Mouse (Mus musculus): ENCODE measurements around the gene B3galnt2. TPM values are rescaled to one million over a fixed set of nuclear protein-coding genes. Genes with fewer than 3 reads are reported as not detected.
"Not testable (repeated sequence)": the region's sequence is repeated elsewhere in the genome, so short reads cannot be mapped to it uniquely, and the experiment has no call there.

The B3galnt2 gene
- 10 to 100 TPM; 12.3 to 15.1 TPM for total RNA-seq (2021)

DNA sequence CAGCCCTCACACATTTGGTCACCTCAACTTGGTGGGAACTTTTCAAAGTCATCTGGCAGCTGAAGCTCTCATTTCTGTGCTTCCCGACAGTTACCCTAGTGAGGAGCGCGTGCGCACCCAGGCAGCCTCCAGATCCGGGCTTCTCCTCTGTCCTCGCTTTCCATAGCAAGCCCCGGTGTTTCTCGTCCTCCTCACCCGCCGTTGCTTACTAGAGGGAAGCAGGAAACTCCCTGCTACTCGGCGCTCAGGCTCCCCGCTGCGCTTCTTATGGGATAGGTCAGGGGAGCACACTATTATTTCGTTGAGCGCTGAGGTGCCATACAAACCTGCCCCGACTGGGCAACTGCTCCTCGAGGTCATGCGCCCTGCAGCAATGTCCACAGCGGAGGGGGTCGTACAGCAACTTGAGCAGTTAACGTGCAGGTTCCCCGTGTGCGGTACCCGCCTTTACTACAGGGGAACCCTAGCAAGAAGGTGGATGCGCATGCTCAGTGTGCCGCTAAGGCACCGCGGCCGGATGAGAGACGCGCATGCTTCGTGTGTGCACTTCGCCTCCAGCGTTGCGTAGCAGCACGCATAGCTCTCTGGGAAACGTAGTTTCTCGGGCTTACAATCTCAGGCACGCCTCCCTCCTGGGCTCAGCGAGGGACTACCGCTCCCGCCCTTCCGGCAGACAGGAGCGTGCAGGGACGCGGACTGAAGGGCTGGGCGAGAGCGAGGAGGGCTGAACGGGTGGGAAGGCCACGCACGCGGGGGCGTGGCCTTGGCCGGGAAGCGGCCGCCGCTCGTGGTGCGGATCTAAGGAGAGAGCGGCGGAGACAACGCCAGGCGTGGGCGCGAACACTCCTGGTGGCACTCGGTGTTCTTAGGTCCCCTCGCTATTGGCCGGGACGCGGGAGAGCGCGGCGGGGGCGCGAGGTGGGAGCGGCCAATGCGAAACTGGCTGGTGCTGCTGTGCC is at the start of gene B3galnt2:
B3galnt2 (plus strand) TSS at position 596 of the 959 bp plus-strand sequence.
- intact Hi-C loops (cut with DNase I) = loop anchor here (2.0 to 5.0 kb wide), 2 partner anchors 85 to 108 kb away; partner anchors contain the start of genes Arid4b, Ggps1 and Tbce
- DNase-seq (ENCODE audit: low spot score in 2 of 2) = peak; percentile 95 to 97

DNA sequence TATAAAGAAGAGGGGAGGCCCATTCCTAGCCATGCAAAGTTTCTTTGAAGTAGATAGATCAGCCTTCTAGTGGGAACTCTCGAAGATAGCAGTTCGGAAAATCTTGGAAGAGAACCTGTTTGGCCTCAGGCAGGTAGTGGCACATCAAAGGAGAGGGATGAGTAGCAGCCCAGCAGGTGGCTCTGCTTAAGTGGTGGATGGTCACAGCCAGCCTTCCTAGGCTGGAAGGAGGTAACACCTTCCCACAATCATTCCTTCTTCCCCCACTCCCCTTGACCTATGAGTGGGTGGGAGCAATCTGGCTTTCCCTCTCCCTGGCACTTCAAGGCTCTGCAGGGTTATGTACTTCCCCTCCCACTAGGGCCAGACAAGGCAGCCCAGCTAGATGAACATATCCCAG is 42.9 kb upstream of the B3galnt2 start:
- intact Hi-C loops (cut with DNase I) = no loop called here
- no peak for DNase-seq (ENCODE audit: low spot score in 2 of 2)

DNA sequence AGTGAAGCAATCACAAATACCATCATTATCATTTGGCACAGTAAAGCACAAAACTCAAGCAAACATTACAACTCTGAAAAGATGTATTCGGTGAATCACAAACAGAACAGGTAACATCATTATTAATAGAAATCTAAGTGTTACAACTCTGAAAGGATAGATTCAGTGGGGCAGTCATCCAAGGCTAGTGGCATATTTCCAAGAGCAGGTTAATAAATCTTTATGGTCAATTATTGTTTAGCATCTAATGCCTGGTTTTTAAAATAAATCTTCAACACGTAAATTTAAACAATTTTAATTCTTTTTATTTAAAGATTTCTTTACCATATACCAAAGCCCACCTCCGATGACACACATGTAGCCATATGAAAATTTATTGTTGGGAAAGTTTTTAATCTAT is 34.9 kb upstream of the B3galnt2 start:
- intact Hi-C loops (cut with DNase I) = no loop called here
- DNase-seq (ENCODE audit: low spot score in 2 of 2) = no peak

DNA sequence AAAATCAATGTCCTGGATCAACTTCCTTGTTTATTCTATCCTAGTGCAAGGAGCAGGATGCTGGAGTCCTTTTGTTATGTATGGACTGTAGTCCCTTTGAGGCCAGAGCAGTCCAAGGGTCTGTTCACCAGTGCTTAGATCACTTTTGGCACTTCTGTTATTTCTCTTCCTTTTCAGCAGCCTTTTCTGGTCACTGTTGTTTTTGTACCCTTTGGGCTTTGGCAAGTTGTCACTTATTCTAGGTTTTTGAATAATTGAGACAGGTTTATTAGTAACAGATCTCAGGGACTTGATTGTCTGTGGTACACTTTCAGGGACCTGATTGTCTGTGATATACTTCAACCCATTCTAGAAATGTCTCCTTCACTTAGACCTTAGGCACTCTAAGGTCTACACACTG is 31.7 kb upstream of the B3galnt2 start:
- intact Hi-C loops (cut with DNase I) = no loop called here
- DNase-seq (ENCODE audit: low spot score in 2 of 2) = no peak

DNA sequence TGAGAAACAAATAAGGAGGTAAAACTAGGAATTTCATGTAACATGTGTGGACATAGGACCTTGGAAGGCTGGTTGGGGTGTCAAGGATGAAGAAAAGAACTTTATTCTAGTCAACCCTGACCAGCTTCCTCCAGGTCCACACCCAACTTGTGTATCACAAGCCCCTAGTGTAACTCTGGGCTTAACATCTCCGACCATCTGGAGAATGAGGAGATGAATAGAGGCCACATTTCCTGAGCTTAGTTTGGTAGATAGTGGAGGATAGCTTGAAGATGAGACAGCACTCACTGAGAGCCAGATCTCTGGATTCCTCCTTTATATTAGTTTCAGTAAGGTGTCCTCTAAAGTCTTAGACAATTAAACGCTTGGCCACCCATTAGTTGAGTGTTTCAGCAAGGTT is 24.3 kb upstream of the B3galnt2 start:
- intact Hi-C loops (cut with DNase I) = no loop called here
- no peak for DNase-seq (ENCODE audit: low spot score in 2 of 2)

DNA sequence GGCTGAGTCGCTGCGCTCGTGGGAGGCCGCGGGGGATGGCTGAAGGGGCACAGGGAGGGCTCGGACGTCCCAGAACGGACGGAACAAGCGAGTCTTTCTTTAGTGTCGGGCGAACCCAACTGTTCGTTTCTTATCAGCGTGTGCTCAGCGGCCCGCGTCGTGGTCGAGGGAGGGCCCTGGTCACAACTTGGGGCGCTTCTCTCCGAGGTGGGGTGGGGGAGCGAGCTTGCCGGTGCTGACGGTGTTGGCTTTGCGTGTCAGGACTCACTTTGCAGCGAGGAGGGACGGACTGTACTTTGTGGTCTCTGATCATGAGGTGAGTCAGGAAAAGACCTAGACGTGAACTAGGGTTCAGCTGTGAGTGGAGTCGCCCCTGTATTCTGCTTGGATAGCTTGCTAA is 662 bp downstream of the B3galnt2 start:
- intact Hi-C loops (cut with DNase I) = loop anchor here (2.0 to 5.0 kb wide), 2 partner anchors 84 to 107 kb away; partner anchors contain the start of genes Arid4b, Ggps1 and Tbce
- DNase-seq (ENCODE audit: low spot score in 2 of 2) = no peak

DNA sequence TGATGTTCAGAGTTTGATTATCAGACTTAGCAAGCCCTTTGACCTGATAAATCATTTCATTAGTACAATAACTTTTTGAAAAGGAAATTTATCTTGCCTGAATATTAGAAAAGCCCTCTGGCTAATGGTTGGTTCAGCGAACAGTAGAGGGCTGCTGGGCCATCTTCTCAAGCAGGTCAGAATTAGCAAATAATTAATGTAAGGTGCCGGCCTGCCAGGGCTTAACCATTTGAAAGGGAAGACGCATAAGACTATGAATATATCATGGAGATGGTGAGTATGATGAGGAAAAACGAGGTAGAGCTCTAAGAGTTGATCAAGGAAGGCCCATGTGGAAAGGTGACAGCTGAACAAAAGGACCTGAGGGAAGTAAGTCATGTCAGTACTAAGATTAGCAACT is 2.4 kb downstream of the B3galnt2 start:
- DNase-seq (ENCODE audit: low spot score in 2 of 2) = no peak
- intact Hi-C loops (cut with DNase I) = no loop called here

DNA sequence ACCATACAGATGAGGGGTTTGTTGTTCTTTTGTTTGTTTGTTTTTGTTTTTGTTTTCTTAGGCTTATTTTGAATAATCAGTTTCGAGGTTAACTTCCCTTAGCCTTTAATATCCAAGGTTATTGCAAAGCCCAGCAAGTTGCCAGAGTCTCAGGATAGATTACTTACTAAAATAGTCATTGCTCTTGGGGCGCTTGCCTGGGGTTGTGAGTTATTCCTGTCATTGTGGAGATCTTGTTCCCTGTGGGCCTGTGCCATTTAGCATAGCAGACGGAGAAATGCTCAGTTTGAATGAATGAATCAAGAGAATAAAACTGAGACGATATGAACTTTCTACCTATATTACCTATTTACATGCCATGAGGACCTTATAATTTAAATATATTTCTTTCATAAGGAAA is 5.9 kb downstream of the B3galnt2 start:
- intact Hi-C loops (cut with DNase I) = no loop called here
- no peak for DNase-seq (ENCODE audit: low spot score in 2 of 2)

DNA sequence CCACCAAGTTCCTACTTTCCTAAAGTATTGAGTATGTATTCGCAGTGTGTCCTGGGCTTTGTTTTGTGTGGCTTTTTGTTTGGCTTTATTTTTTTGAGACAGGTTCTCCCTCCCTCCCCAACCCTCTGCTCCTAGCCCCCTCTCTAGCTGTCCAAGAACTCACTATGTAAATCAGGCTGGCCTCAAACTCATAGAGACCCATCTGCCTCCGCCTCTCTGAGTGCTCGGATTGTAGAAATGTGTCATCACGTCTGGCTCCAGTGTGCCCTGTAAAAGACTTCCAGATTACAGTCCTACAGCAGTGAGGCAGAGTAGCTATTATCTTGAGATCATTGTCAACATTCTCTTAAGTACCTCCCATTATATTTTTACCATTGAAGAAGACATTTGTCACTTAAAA is 6.8 kb downstream of the B3galnt2 start:
- no peak for DNase-seq (ENCODE audit: low spot score in 2 of 2)
- intact Hi-C loops (cut with DNase I) = no loop called here

DNA sequence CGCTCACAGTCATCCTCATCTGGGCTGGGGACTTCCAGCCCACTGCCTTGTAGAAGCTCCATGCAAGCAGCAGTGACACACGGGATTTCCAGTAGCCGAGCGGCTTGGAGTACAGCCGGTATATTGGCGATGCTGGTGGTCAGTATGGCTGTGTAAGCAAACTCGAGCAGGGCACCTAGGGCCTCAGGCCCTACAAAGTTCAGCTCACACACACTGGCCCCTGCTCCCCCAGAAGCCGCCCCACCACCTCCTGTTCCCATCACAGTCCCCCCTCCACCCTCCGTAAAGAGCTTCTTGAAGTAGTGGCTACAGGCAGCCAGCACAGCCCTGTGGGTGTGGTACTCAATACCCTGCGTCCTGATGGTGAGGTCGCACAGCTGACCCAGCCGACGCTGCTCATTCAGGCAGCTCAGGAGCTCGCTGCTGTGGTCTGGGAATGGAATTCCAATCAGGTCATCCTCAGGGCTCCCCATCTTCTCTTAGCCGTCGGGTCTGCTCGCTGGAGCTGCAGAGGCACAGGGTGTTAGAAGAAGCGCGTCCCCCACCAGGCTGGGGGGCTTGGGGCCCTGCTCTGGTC is 11.2 kb downstream of the B3galnt2 start:
- intact Hi-C loops (cut with DNase I) = no loop called here
- DNase-seq (ENCODE audit: low spot score in 2 of 2) = no peak

DNA sequence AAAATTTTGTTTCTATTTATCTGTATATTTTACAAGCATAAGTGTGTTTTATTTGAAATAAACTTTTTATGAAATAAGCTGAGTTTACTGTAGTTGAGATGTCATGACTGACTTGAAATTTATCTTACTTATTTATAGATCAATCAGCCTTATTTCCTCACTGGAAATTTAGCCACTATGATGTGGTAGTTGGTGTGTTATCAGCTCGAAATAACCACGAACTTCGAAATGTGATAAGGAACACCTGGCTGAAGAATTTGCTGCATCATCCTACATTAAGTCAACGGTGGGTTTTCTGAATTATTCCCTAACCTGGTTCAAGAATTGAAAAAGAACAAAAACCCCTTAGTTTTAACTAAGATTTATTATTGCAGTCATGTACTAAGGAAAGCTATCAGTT is 11.9 kb downstream of the B3galnt2 start:
- intact Hi-C loops (cut with DNase I) = no loop called here

DNA sequence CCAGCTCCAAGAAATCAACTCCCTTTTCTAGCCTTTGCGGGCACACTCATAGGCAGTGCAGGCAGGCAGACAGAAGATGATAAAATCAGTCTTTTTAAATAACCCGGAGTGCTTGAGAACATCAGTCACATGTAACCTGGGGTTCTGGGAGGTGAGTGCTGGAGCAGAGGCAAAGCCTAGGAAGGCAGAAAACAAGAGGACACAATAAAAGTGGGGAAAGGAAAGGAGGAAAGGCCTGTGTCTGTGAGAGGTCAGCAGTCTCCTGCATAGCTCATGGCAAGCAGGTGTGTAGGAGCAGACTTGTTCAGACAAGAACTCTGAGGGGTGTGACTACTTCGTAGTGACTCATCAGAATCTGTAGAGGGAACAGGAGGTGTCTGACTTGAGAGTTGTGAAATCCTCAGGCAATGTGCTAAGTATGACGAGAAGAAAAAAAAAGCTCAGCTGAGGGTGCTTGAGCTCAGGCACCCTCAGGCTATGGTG is 14.4 kb downstream of the B3galnt2 start:
- peak; percentile 37 to 42 for DNase-seq (ENCODE audit: low spot score in 2 of 2)
- intact Hi-C loops (cut with DNase I) = no loop called here

More for the DNA sequence above, 11.9 kb downstream of the B3galnt2 start:
- DNase-seq (ENCODE audit: low spot score in 2 of 2) = no peak

DNA sequence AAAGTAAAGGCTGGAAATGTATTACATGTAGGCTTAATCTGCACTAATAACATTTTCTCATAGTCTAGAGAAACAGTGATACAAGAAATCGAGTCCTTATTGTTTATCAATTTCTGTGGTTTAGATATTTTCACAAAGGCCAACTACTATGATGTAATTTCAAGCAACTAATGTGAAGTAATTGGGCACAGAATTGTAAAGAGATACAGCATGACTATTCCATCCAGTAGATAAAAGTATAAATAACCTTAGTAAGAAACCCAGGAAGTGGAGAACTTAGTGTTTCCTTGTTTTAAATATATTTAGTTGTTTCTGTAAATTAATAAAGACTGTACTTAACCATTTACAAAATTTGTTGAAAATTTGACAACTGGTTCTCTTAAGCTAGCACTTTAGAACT is 15.5 kb downstream of the B3galnt2 start:
- DNase-seq (ENCODE audit: low spot score in 2 of 2) = no peak
- intact Hi-C loops (cut with DNase I) = no loop called here

DNA sequence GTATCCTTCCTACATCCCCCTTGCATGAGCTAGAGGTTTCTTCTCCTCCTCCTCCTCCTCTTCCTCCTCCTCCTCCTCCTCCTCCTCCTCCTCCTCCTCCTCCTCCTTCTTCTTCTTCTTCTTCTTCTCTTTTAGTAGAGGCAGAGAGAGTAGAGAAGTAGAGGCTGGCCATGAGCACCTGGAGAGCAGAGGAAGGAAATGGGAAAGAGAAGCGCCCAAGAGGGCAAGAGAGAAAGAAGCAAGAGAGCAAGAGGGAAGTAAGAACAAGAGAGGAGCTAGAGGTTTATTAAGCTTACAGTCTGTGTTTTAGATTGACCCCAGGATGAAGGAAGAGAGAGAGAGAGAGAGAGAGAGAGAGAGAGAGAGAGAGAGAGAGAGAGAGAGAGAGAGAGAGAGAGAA is 27.6 kb downstream of the B3galnt2 start:
- intact Hi-C loops (cut with DNase I); DNase-seq (ENCODE audit: low spot score in 2 of 2): not testable (repeated sequence)

DNA sequence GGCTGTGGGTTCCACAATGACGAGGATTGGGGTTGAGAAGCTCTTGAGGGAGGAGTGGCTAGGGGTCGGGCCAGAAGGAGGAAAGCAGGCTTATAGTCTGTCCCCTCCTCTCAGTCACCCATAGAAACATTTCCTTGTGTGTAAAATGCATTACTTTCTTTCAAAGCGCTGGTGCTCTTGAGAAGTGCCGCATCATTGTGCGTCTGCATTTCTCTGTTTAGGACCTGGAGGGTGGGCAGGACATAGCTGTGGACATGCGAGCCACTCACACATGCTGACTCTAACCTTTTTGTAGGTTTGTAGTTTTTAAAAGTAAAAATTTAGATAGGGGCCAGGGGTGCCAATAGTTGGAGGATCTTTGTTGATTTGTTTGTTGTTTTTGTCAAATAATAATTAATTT is 29.3 kb downstream of the B3galnt2 start:
- intact Hi-C loops (cut with DNase I) = no loop called here
- DNase-seq (ENCODE audit: low spot score in 2 of 2) = no peak

DNA sequence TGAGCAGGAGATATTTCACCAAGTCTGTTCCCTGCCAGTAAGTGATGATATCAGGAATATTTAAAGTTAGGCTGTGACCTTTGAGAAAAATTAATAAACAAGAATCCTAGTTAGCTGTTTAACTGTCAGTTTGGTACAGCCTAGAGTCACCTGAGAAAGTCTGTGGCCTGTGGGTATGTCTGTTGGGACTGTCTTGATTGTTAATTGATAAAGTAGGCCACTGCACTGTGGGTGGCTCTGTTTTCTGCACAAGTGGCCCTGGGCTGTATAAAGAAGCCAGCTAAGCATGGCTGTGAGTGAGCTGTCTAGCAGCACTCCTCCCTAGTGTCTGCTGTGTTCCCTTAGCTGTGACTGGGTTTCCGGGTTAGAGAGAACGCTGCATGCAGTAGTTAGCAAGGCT is 34.9 kb downstream of the B3galnt2 start:
- intact Hi-C loops (cut with DNase I) = no loop called here
- DNase-seq (ENCODE audit: low spot score in 2 of 2) = no peak

DNA sequence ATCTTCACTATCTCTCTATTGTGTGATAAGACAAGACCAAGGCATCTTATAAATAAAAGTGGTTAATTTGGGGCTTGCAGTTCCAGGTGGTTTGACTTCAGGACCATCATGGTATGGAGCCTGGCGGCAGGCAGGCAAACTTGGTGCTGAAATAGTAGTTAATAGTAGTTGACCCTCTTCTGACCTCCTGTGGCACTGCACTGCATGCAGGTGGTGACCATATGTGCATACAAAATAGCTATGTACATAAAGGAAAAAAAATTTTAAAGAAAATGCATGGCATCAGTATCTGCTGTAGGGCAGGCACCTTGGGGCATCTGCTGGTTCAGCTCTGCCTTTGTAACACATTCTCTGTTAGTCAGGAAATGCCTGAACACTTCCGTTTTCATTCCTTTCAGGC is 36.1 kb downstream of the B3galnt2 start:
- intact Hi-C loops (cut with DNase I) = no loop called here
- no peak for DNase-seq (ENCODE audit: low spot score in 2 of 2)

DNA sequence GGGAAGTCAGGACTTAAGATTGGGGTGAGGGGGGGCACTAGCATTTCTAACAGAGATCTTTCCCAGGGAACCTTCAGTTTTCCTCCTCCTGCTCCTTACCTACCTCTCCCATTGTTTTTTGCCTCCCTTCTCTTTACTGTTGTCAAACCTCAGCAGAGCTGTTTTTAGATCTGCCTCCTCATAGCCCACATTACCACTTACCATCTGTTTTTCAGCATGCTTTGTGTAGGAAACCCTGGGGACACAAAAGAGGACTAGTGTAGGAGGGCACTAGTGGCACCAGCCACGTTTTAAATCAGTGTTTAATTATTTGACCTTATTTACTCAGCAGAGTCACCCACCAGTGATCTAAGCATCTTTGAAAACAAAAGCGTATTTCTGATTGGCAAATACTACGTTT is 38.8 kb downstream of the B3galnt2 start:
- intact Hi-C loops (cut with DNase I) = no loop called here
- DNase-seq (ENCODE audit: low spot score in 2 of 2) = peak in 1 of 2 experiments; percentile 11

DNA sequence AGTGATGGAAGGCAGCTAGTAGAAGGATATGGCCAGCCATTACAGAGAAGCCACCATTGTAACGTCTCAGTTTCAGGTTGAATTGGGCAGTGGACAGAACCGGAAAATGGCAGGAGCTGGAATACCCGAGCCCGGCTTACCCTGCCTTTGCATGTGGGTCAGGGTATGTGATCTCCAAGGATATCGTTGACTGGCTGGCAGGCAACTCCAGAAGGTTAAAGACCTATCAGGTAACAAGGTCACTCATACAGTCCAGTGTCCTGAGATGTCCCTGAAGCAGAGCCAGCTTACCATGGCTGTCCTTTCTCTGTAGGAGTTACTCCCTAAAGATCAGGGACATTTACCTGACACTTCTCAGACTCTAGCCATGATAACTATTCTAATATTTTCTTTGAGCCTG is 40.8 kb downstream of the B3galnt2 start:
- DNase-seq (ENCODE audit: low spot score in 2 of 2) = no peak
- intact Hi-C loops (cut with DNase I) = no loop called here

DNA sequence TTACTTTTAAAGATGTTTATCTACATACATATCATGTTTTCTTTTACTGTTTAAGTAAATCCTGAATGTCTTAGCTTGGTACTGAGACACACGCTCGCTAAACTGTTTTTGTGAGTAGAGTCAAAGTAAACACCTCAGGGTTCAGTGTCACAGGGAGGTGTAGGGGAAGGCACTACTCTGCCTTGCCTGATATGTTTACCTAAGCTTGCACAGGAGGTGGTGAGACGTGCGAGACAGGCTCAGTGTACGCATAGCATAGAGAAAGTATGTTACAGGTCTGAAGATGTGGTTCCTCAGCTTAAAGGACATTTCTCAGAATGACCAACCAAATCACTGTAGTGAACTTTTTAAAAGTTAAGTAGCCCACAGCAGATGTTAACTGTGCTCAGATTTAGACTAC is 43.2 kb downstream of the B3galnt2 start:
- intact Hi-C loops (cut with DNase I) = no loop called here
- no peak for DNase-seq (ENCODE audit: low spot score in 2 of 2)

DNA sequence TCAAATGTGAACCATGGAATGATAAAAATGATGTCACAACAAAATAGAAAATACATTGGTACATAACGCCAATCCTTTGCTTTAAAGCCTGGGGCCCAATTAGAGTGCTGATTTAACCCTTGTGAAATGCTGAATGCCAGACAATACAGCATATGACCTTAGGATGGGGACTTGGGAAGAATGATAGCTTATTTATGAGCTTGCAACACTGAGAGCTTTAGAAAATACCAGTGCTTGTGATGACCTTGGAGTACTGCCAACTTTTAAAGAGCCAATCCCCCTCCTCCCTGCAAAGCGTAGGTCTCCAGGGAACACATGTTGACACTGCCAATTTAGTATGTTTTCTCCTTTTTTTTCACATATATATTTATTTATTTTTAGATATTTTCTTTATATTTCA is 48.4 kb downstream of the B3galnt2 start:
- intact Hi-C loops (cut with DNase I) = loop anchor here (10.0 kb wide), 1 partner anchor 318 kb away; no protein-coding TSS in a partner anchor
- DNase-seq (ENCODE audit: low spot score in 2 of 2) = no peak
